ENCODE assay signal across 17 mouse cellular contexts in the genomic region with DNA sequence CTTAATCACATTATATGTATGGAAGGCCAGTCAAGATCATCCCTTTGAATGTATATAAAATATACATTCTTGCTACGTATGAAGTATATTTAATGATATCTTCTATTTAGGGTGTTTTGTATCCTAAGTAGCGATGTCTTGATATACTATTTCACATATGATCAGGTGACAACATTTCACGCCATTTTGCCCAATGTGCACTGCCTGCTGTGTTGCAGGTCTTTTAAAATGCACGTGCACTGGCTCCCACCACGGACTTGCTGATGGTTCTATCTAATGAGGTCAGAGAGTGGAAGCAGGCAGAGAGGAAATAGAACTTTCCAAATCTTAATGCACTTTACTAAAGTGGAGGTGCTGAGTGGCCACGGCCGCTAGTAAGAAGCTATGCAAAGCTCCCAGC.
"Had no signal": no experiment of that assay in that cellular context is flagged by ENCODE, and none has a peak within 500 bp of the region (broad histone marks: within the 10 kb centered on the region; RNA-seq: fewer than 3 reads in every experiment).

No protein-coding gene starts in this region.

- H3K27me3 ChIP-seq: neural tube, embryonic 12.5 days; neural tube, embryonic 13.5 days; neural tube, embryonic 15.5 days; stomach, embryonic 15.5 days had no signal

- H3K4me3 ChIP-seq: neural tube, embryonic 12.5 days; neural tube, embryonic 13.5 days; neural tube, embryonic 15.5 days; stomach, embryonic 15.5 days had no signal

- H3K27ac ChIP-seq: neural tube, embryonic 12.5 days; neural tube, embryonic 13.5 days; neural tube, embryonic 15.5 days; stomach, embryonic 15.5 days; stomach, postnatal 0 days had no signal

- H3K4me2 ChIP-seq: neural tube, embryonic 12.5 days; neural tube, embryonic 13.5 days; neural tube, embryonic 15.5 days; stomach, embryonic 15.5 days had no signal

- DNase-seq: retina, postnatal 1 day; right cerebral cortex, adult 18-20 months; right cerebral cortex, postnatal 14 days; right cerebral cortex, postnatal 25 days; right cerebral cortex, postnatal 4 days; spleen, adult 18-20 months; thymus, adult 18-20 months; thymus, adult 2 months; thymus, postnatal 14 days; thymus, postnatal 25 days; thymus, postnatal 36 days; thymus, postnatal 4 days had no signal

- H3K9me3 ChIP-seq: neural tube, embryonic 12.5 days; neural tube, embryonic 13.5 days; neural tube, embryonic 15.5 days; stomach, embryonic 15.5 days had no signal

- H3K4me1 ChIP-seq: neural tube, embryonic 12.5 days; neural tube, embryonic 13.5 days; neural tube, embryonic 15.5 days; stomach, embryonic 15.5 days had no signal

- H3K36me3 ChIP-seq: neural tube, embryonic 12.5 days; neural tube, embryonic 13.5 days; neural tube, embryonic 15.5 days; stomach, embryonic 15.5 days had no signal

- H3K9ac ChIP-seq: neural tube, embryonic 12.5 days; neural tube, embryonic 13.5 days; neural tube, embryonic 15.5 days; stomach, embryonic 15.5 days had no signal
